Mouse (Mus musculus): ENCODE results near the gene Gm45062. TPM values are rescaled to one million over a fixed set of nuclear protein-coding genes. Genes with fewer than 3 reads are reported as not detected.
A peak's percentile ranks its signal among the peaks of the same experiment; 100 is the strongest.
"Not testable (repeated sequence)": the region's sequence is repeated elsewhere in the genome, so short reads cannot be mapped to it uniquely, and the experiment has no call there.

Gene Gm45062
- total RNA-seq, 2 experiments from 2014 or later = 2.3 TPM; not detected in 1

DNA sequence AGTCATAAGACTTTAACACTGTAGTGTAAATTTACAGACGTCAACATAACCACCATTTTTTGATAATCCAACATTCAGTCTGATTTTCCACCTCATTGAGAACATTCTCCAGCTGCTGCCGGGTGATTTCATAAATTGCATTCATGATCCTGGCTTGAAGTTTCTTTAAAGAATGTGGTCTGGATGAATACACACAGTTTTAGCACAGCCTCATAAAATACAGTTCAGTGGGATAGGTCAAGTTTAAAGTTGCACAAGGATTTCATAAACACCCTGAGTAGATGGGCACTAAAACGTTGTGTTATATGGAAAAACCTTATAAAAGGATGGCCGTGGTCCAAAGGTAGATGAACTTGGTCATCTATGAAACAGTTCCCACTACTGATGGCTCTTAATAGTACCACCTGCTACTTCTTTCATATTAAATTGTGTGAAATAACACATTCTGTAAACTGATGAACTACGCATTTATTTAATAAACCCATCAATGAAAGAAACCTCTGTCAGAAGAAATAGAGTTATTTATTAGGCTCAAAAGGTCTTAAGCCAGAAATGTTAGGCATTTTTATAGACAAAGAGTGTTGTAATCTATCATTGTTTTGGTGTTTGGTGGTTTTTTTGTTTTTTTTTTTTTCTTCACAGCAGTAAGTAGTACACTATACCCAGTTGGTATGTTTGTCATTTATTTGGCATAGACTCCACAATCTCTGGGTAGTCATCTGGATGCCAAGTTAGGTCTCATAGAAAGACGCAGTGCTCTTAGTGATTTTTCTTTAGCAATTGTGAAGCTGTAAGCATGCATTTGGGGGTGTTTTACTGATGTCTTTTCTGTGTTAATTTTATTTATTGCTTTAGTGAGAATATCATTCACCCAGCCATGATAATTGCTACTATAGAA lies 48.9 kb downstream of the Gm45062 start:
- no peak for DNase-seq (ENCODE audit: low spot score in 2 of 2)

DNA sequence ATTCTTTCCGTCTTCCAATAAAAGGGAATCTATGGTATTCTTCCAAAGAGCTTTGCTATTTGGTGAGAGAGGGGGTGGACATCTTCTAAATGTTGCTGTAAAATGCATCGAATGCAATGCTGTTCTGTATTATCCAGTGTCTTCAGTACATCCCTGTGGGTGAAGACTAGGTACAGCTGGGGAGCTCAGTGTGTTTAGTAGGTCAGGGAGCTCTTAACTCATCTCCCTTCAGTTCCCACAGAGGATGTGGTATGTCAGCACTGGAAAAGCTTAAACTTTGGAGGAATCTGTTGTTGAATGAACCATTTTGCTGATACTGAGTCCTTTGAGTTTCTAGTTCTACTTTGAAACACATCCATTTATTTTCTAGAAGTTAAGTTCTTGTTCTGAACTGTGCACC lies 53.3 kb downstream of the Gm45062 start:
- DNase-seq (ENCODE audit: low spot score in 2 of 2) = no peak

DNA sequence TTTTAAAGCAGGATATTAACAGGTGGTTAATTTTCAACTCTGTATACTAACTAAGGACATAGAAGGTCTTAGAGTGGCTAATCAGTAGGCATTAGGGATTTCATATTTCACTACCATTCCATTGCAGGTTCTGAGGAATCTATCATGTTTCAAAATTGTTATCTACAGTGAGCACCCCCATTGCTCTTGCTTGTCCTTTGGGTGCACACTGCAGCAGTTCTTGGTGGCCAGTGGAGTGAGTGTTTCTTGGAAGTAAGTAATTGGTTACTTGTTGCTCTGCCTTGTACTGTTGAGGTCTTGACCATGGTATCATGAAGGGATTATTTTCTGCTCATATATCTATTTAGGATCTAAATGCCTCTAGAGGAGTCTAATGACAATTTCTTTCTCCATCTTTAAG lies 57.0 kb downstream of the Gm45062 start:
- no peak for DNase-seq (ENCODE audit: low spot score in 2 of 2)

DNA sequence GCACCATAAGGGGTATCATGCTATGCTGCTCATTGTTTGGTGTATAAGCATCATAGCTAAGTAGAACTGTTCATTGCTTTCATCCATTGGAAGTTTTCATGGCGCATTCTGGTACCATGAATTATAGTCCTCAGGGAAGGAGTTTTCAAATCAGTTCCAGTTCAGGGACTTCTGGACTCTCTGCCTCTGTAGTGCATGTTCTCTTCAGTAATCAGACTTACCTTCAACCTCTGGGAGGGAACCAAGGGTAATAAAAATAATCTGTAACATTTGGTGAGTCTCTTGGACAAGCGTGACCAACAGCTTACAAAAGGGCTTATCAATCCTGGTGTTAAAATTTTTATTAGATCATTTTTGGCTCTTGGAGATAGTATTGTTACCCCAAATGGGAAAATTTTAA lies 60.3 kb downstream of the Gm45062 start:
- no peak for DNase-seq (ENCODE audit: low spot score in 2 of 2)

DNA sequence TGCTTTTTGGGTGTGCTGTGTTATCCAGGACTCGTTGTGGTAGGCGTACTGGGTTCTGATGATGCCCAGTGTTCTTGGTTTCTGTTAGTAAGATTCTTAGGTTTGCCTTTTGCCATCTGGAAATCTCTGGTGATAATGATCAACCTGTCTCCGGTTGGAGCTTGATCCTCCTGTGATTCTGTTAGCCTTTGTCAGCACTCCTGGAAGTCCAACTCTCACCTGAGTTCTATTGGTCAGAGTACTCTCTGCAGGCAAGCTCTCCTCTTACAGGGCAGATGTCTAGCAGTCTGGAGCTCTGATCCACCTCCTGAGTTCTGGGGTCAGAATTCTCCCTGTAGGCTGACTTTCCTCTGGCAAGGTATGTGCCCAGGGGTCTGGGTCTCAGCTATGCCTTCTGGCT lies 72.2 kb downstream of the Gm45062 start:
- not testable (repeated sequence) for DNase-seq (ENCODE audit: low spot score in 2 of 2)

DNA sequence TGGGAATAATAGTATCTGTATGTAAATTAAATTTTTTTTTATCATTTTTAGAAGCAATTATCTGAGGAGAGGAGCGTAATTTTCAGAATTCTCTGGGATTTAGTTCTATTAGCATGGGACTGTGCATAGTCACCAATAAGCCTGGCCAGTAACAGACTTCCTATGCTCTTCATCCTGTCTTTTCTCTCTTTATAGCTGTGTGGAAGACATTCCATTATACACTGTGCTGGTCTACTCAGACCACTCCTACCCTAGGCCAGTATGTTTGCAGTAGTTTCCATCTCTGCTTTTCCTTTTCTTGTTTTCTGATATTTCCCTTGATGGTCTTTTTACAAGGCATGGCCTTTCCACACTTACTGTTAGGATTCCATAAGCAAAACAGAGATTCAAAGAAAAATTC lies 74.1 kb downstream of the Gm45062 start:
- DNase-seq (ENCODE audit: low spot score in 2 of 2) = no peak

DNA sequence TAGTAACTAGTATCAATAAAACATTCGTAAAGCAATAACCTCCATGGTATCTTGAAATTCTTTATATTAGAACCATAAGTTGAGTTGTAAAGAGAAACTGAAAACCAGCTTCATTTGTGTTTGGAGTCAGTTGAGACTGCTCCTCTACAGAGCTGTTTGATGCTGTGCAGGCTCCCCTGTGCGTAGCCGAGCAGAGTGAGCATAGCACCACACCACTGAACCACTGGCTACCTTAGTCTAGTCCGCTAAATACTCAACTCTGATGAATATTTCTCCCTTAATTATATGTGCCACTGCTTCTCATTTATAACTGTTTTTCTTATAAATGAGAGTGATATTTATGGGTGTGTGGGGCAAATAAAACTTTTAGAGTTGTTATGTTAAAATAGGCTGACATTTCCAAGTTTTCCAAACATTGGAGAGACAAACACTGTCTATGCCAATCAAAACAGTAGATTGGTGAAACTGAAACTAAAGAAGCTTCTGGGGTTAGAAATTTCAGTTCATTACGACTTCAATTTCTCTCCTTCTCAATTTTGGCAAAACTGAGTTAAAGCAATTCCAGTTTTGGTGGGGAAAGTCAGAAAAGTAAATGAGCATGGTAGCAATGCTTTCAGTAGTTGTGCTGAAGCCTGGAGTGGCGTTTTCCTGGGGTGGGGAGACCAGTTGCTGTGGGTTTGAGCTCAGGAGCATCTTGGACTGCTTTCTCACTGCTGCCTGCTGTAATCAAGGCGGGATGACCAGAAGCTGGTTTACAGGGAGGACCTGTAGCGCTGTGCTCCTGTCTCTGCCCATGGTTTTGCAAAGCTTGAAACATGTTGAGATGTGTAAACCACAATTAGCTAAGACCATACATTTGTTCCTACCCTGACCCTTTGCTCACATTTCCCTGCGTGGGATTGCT lies 77.5 kb downstream of the Gm45062 start:
- DNase-seq (ENCODE audit: low spot score in 2 of 2) = no peak

DNA sequence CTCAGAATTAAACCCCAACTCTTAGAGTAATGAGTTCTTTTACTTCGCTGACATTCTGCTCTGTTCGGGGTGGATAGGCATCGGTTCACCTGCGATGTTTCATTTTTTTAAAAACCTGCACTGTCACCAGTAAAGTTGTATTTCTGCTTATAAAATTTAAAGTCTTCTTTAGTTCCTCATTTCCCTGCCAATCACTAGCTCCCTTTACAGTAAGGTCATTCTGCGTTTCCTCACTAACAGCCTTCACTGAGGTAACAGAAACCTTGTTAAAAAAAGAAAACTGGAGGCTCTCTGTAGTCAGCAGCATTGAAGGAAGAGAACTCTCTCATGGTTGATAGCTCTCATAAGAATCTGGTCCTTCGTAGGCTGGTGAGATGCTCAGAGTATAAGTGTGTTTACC lies 80.2 kb downstream of the Gm45062 start:
- no peak for DNase-seq (ENCODE audit: low spot score in 2 of 2)

DNA sequence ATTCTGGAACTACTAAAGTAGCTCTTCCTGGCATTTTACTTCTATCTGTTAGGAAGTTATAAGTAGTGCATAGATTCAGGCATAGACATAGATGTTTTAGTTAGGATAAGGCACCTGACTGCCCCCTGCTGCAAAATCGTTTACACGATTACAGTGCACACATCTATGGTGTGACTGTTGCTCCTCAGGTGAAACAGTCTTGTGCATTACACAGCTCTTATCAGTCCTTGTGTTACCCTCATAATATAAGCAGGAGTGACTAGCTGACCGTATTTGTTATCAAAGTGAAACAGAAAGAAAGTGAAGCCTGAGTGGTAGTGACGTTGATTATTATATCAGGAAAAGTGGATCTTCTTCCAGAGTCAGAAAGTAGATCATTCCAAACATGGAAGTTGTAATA lies 84.0 kb downstream of the Gm45062 start:
- DNase-seq (ENCODE audit: low spot score in 2 of 2) = no peak

DNA sequence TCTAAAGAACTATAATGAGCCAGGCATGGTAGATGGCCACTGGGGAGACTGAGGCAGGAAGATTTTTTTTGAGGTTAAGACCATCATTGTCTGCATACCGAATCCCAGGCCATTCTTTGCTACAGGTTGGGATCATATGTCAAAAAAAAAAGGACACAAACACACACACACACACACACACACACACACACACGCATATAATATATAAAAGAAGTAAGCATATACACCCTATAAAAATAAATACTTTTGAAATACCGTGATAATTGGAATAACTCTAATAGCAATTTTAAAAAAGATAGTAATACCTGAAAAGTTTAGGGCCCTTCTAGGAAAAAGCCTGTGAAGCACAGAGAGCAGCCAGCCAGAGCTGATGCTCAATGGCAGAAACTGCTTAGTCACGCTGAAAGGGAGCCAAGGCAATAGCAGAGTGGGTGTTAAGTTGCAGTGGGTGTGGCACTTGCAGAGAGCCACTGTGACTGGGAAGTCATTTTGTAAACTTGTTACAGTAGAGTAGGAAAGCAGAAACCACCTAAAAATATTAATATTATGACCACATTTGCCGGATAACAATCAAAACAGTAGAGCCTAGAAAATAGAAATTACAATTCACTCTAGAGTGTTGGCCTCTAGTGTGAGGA lies 86.1 kb downstream of the Gm45062 start:
- DNase-seq (ENCODE audit: low spot score in 2 of 2) = peak in 1 of 2 experiments; percentile 20

DNA sequence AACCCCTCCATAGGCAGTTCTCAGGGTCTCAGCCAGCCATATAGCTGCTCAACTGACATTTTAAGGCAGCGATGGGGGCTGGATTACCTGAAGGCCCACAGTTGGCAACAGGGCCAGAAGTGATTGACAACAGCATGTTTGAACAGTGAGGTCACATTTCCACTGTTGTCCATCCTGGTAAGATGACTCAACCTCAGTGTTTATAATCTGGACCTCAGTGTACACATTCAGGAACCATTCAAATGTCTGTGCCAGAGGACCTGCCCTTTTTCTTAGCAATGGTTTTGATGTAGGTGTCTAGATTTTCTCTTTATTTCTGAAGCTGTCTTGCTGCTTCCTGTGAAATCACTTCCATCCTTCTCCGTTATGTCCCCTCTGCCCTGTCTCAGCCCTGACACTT lies 87.9 kb downstream of the Gm45062 start:
- no peak for DNase-seq (ENCODE audit: low spot score in 2 of 2)

DNA sequence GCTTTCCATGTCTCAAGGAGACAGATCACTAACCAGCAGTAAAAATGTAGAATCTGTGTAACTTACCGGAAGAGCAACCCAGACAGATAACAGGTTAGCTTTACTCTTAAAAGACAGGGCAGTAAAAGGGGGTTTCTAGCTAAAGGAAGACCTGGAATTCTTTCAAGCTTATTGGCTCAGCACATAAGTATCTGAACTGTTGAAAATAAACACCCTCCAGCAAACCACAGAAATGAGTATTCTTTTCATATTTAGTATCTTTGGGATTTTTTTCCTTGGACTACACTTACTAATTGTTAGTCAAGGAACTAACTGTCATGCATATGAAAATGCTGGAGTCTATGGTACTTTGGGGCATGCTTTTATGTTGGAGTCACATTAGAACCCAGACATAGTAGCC lies 89.1 kb downstream of the Gm45062 start:
- DNase-seq (ENCODE audit: low spot score in 2 of 2) = no peak

DNA sequence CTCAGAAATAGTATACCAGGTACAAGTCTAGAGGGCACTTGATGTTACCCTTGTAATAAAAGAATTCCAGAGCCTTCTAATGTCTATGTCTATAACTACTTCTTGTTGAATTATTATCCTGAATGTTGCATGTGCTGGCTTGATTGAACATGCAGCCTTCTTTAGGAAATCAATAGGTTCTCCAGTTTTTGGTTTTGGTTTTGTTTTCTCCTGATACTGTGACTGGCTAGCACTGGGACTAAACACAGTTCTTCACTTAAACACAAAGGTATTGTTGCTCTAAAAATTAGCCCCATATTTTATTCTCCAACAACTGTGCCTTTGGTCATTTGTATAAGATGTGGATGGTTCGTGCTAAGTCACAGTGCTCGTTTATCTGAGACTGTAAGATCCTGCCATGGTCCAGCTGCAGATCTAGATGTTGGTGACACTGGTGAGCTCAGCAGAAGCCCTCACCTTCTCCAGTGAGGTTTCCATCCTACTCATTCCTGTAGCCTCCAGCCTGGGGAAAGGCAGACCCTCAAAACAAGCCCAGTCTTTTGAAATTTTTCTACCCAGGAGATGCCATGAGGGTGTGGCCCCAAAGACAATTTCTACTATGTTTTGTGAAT lies 89.9 kb downstream of the Gm45062 start:
- no peak for DNase-seq (ENCODE audit: low spot score in 2 of 2)

DNA sequence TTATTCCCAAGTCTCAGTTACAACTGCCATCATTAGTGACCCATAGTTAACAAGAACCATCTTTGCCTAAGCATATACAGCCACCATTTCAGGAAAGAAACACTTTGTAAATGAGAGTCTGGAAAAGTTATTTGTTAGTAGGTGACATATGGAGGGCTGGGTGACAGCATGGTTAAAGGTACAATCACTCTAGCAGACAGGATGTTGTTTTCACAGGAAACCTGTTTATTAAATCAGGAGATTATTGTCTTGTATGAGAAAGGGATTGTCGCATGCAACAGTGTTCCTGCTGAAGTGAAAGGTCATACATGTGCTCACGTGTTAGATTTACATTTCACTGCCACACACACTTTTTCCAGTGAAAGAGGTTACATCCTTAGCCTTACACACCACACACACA lies 92.3 kb downstream of the Gm45062 start:
- no peak for DNase-seq (ENCODE audit: low spot score in 2 of 2)

DNA sequence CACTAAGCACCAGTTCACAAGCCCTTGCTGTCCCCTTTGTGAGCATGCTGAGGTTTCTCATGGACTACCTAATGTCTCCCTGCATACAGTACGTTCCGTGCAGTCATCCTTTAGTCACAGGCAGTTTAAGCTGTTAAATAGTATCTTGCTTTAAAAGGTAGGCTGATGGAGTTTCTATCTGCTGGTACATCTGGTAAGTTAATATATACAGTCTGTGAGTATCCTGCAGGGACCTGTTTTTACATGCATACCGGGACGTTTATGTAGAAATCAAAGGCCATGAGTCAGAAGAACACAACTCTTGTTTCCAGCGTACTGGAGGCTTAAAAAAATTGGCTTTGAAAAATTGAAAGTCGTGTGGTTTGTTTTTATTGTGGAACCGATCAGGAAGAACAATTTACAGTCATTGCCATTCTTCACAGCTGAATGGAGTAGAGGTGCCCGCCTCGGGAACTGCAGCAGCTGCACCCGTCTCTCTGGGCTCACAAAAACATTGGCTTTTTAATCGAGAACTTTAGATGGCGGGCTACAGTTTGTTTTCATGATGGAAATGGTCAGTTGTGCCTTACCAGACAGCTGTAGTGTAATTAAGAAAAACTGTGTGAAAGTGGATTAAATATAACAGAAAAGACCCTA lies 93.4 kb downstream of the Gm45062 start:
- DNase-seq (ENCODE audit: low spot score in 2 of 2) = no peak

DNA sequence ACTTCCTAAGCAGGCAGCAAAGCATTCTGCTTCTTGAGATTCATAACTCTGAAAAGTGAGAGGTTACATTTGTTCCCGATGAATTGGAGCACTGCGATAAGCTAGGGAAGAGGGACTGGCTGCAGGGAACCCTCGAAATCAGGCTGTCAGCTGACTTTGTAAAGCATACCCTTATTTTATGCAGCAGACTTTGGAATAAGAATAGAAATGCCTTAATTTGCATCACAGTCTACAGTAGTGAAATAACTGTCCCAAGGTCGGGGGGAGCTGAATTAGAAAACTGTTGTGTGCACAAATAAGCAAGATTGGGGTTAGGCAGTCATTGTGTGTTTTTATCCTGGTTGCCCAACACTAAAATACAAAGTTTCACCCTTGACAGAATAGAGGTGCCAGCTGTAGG lies 94.2 kb downstream of the Gm45062 start:
- no peak for DNase-seq (ENCODE audit: low spot score in 2 of 2)

DNA sequence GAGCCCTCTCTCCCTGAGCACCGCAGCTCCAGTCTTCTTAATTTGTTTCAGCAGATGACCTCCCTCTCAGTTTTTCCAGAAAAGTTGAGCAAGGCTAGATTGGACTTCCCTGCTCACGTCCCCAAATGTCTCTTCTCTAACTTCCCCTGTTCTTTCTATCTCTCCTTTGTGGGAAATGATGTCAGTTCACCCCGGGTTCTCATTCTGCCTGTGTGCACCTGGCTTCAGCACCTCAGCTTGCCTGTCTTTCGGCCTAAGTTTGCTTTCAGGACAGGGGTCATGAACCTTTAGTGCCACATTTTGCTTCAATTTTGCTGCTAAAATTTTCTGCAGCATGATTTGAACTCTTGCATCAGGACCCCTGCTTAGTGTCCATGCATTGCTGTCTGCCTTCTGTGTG lies 95.6 kb downstream of the Gm45062 start:
- no peak for DNase-seq (ENCODE audit: low spot score in 2 of 2)

DNA sequence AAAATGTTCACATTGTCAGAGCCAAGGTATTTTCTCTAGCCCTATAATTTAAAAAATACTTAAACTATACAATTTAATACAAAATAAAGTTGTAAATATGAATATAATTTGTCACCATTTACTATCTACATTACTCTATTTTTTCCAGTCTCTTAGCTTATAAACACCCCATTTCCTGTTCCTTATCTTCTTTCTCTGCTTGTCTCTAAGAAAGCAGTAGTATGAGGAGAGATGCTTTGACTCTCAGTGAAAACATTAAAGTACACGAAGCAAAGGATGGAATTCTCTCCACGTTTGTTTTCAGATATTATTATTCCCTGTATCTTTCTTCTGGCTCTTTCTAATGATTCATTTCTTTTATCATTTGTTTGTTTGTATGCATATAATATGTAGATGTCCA lies 99.0 kb downstream of the Gm45062 start:
- no peak for DNase-seq (ENCODE audit: low spot score in 2 of 2)

DNA sequence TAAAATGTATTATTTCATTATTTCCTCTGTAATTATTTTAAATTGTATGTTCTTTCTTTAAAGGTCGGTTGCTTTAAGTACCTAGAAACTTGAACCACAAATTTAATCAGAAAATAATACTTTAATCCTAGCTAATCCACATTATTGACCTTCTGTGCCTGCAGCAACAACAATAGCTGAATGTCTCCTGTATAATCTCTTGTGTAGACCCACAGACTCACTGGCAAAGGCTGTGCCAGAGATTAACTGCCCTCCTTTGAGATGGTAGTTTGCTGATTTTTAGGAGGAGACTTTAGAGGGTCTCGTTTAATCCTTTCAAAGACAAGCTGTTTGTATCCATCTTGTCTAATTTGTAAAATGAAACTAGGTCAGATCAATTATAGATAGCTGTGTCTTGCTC lies 99.5 kb downstream of the Gm45062 start:
- DNase-seq (ENCODE audit: low spot score in 2 of 2) = no peak

DNA sequence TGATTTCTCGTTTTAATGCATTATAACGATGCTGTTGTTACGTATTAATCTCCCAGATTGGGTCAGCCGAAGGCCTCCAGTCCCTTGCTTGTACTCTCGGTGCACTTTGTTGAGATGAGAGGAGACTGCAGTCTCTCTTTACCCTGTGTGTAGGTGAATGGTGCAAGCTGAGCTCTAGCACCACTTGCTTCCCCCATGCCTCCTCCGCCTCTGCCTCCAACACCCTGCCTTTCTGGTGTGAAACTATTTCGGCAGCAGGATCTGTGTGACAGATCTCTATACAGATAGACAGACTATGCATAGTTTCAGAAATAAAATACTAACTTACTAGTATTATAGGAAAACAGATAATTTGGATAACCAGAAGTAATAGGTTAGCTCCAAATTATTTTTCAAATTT lies 101.6 kb downstream of the Gm45062 start:
- DNase-seq (ENCODE audit: low spot score in 2 of 2) = no peak

Measured in layer of hippocampus, postnatal 14 days (tissue).